Mouse (Mus musculus): ENCODE measurements around the gene Tlk2. TPM values are rescaled to one million over a fixed set of nuclear protein-coding genes. Genes with fewer than 3 reads are reported as not detected.

Gene Tlk2
- polyA plus RNA-seq, 1 experiment from 2014 or later = 17.4 TPM

DNA sequence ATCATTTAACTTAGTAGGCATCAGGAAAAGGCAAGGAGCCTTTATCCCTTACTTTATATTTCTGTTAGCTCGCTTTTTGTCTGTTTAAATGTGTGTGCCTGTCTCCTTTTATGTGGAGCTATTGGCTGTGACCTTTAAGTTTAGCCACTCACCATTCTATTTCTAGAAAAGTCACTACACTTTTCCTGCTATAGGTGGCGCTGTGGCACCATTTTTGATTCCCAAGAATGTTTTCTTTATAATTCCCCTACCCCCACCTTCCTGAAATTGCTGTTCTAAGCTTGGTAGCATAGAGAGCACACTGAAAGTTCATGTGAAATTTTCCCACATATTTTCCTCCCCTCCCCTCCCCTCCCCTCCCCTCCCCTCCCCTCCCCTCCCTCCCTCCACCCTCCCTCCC, 91.5 kb downstream of the Tlk2 start:
- Histone ChIP-seq H3K27ac (no peak overlapping the region), H3K27me3 (replicated peaks) (no peaks in the 10 kb centered on the region), H3K9ac (no peak overlapping the region), H3K36me3 (peaks cover 13% of the 10 kb centered on the region), H3K4me1 (no peaks in the 10 kb centered on the region), H3K4me3 (replicated peaks) (no peak overlapping the region), H3K9me3 (no peaks in the 10 kb centered on the region), H3K4me2 (no peak overlapping the region)
- no peak for ATAC-seq (ENCODE audit: insufficient read depth, low FRiP score, low read depth)
- 20% methylated on average over 2 of the region's 2 CpGs for WGBS

DNA sequence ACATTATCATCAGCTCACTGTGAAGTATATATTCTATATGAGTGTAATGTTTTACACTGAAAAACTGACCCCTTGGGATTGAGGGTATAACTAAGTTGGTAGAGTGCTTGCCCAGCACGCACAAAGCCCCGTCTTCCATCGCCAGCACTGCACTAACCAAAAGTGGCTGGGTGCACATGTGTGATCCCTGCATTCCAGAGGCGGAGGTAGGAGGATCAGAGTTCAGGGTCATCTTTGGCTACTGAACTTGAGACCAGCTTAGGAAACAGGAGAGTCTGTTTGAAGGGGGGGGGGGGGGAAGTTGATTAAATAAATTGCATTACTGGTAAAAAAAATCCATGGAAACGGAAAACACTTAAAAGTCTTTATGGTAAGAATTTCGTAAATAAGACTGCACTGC, 101.8 kb downstream of the Tlk2 start:
- WGBS = 87% methylated on average over 6 of the region's 6 CpGs
- Histone ChIP-seq H3K9ac (no peak overlapping the region), H3K4me3 (replicated peaks) (no peak overlapping the region), H3K4me2 (no peak overlapping the region), H3K4me1 (peaks cover 2% of the 10 kb centered on the region; the same call in 1 of the 2 replicates), H3K27me3 (replicated peaks) (no peaks in the 10 kb centered on the region), H3K27ac (no peak overlapping the region), H3K9me3 (no peaks in the 10 kb centered on the region), H3K36me3 (peaks cover 60% of the 10 kb centered on the region)
- ATAC-seq (ENCODE audit: insufficient read depth, low FRiP score, low read depth) = no peak

GRCm38 (mm10) chr11:105281291-105281690, 102.7 kb downstream of the Tlk2 start:
- H3K9me3 ChIP-seq = no peaks in the 10 kb centered on the region
- no peak overlapping the region for H3K9ac ChIP-seq
- no peak for ATAC-seq (ENCODE audit: insufficient read depth, low FRiP score, low read depth)
- no peak overlapping the region for H3K4me2 ChIP-seq
- H3K4me3 ChIP-seq (replicated peaks) = no peak overlapping the region
- no peaks in the 10 kb centered on the region for H3K27me3 ChIP-seq (replicated peaks)
- 89% methylated on average over 7 of the region's 7 CpGs for WGBS
- peaks cover 51% of the 10 kb centered on the region for H3K36me3 ChIP-seq
- H3K27ac ChIP-seq = no peak overlapping the region
- peaks cover 8% of the 10 kb centered on the region for H3K4me1 ChIP-seq

DNA sequence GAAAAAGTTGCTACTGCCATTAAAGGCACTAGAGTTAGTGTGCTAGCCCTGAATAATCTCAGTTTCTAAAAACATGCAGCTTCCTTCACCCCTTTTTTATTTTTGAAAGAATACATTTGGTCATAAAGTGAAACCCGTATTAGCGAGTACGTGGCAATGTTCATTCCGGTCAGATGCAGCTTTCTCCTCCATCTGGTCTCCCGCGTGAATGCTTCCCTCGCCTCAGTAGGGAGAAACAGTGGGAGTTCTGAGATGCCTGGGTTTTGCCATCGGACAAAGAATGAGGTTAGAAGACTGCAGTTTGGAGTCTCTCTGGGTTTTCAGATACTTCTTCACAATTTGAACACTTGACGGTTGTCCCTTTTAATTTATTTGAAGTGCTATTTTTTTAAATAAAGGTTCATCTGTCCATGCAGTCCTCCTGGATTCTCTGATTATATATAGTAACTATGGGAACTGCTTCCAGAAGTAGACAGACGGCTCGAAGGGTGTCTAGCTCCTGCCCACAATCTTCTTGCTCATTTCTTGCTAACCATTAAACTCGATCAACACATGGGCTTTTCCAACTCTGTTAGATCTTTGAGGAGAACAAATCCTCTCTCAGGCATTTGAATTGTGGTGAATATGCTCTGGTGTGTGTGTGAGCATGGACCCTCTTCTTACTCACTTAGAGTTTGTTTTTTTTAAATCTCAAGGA, 103.3 kb downstream of the Tlk2 start:
- 88% methylated on average over 12 of the region's 12 CpGs for WGBS

DNA sequence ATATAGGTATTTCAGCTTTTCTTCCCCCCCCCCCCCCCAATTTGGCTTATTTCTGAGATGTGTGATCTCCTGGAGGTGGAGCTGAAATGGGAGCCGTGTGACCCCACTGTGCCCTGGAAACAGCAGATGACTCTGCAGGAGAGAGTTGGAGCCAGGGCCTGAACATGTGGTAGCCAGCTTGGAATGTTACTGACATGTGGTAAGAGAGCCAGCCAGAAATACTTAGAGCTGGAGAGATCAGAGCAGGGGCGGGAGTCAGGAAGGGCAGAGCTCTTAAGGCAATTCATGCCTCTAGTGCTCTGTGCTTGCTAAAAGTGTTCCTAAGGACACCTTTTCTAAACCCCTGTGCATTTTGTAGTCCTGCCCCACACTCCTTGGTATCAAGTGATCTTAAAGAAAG, 103.9 kb downstream of the Tlk2 start:
- Histone ChIP-seq H3K9ac (no peak overlapping the region), H3K4me1 (peaks cover 8% of the 10 kb centered on the region), H3K4me3 (replicated peaks) (no peak overlapping the region), H3K27ac (no peak overlapping the region), H3K9me3 (no peaks in the 10 kb centered on the region), H3K27me3 (replicated peaks) (no peaks in the 10 kb centered on the region), H3K4me2 (no peak overlapping the region), H3K36me3 (peaks cover 40% of the 10 kb centered on the region)
- ATAC-seq (ENCODE audit: insufficient read depth, low FRiP score, low read depth) = no peak
- 51% methylated on average over 2 of the region's 2 CpGs for WGBS

More for the DNA sequence above, 103.3 kb downstream of the Tlk2 start:
- ATAC-seq (ENCODE audit: insufficient read depth, low FRiP score, low read depth) = no peak
- Histone ChIP-seq H3K4me3 (replicated peaks) (no peak overlapping the region), H3K36me3 (peaks cover 45% of the 10 kb centered on the region), H3K27me3 (replicated peaks) (no peaks in the 10 kb centered on the region), H3K9me3 (no peaks in the 10 kb centered on the region), H3K27ac (no peak overlapping the region), H3K4me2 (no peak overlapping the region), H3K9ac (no peak overlapping the region), H3K4me1 (peaks cover 8% of the 10 kb centered on the region)

- H3K4me1 ChIP-seq = peaks cover 8% of the 10 kb centered on the region
- H3K27me3 ChIP-seq (replicated peaks) = no peaks in the 10 kb centered on the region
- no peak overlapping the region for H3K4me2 ChIP-seq
- H3K27ac ChIP-seq = no peak overlapping the region
- no peaks in the 10 kb centered on the region for H3K9me3 ChIP-seq
- no peak overlapping the region for H3K4me3 ChIP-seq (replicated peaks)
- H3K36me3 ChIP-seq = peaks cover 38% of the 10 kb centered on the region
- ATAC-seq (ENCODE audit: insufficient read depth, low FRiP score, low read depth) = no peak
- no peak overlapping the region for H3K9ac ChIP-seq
- WGBS = 94% methylated on average over 9 of the region's 9 CpGs
These were observed 104.4 kb downstream of the Tlk2 start for GRCm38 (mm10) chr11:105283016-105283415.

DNA sequence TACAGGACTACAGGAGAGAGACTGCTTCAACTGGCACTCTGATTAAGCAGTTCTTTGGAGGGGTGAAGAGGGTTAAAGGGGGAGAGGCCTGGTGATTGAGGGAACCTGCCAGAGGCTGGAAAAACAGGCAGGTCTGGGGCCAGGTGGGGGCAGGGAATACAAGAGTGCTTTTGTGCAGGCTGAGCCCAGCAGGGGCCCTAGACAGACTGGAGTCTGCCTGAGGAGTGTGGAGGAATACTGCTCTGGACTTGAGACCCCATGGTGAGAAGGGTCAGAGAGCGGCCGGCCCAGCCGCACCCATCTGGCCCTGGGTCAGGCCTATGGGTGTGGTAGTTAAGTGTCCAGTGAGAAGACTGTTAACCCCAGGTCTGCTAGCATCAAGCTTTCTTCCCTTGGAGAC, 107.1 kb downstream of the Tlk2 start:
- H3K36me3 ChIP-seq = peaks cover 27% of the 10 kb centered on the region
- no peaks in the 10 kb centered on the region for H3K27me3 ChIP-seq (replicated peaks)
- peak; percentile 78 for ATAC-seq (ENCODE audit: insufficient read depth, low FRiP score, low read depth)
- no peaks in the 10 kb centered on the region for H3K9me3 ChIP-seq
- H3K4me2 ChIP-seq = 0 out of 2 replicates have a peak overlapping the region, but pooled peaks have one; percentile 14
- peak overlapping the region; percentile 48 for H3K27ac ChIP-seq
- 32% methylated on average over 3 of the region's 3 CpGs for WGBS
- peaks cover 8% of the 10 kb centered on the region for H3K4me1 ChIP-seq
- H3K9ac ChIP-seq = no peak overlapping the region
- H3K4me3 ChIP-seq (replicated peaks) = no peak overlapping the region

- H3K27ac ChIP-seq = no peak overlapping the region
- no peak for ATAC-seq (ENCODE audit: insufficient read depth, low FRiP score, low read depth)
- no peaks in the 10 kb centered on the region for H3K9me3 ChIP-seq
- H3K4me2 ChIP-seq = no peak overlapping the region
- peaks cover 30% of the 10 kb centered on the region for H3K4me1 ChIP-seq
- peaks cover 7% of the 10 kb centered on the region for H3K36me3 ChIP-seq
- H3K27me3 ChIP-seq (replicated peaks) = 0 out of 2 replicates have a peak, but pooled peaks cover 10% of the 10 kb centered on the region
- WGBS = 54% methylated on average over 3 of the region's 3 CpGs
- H3K9ac ChIP-seq = no peak overlapping the region
- no peak overlapping the region for H3K4me3 ChIP-seq (replicated peaks)
These were observed 110.8 kb downstream of the Tlk2 start for GRCm38 (mm10) chr11:105289403-105289802.

- H3K4me1 ChIP-seq = peaks cover 26% of the 10 kb centered on the region; the same call in 1 of the 2 replicates
- 13% methylated on average over 10 of the region's 10 CpGs for WGBS
- ATAC-seq (ENCODE audit: insufficient read depth, low FRiP score, low read depth) = no peak
These were observed 113.1 kb downstream of the Tlk2 start for GRCm38 (mm10) chr11:105291681-105292123.

DNA sequence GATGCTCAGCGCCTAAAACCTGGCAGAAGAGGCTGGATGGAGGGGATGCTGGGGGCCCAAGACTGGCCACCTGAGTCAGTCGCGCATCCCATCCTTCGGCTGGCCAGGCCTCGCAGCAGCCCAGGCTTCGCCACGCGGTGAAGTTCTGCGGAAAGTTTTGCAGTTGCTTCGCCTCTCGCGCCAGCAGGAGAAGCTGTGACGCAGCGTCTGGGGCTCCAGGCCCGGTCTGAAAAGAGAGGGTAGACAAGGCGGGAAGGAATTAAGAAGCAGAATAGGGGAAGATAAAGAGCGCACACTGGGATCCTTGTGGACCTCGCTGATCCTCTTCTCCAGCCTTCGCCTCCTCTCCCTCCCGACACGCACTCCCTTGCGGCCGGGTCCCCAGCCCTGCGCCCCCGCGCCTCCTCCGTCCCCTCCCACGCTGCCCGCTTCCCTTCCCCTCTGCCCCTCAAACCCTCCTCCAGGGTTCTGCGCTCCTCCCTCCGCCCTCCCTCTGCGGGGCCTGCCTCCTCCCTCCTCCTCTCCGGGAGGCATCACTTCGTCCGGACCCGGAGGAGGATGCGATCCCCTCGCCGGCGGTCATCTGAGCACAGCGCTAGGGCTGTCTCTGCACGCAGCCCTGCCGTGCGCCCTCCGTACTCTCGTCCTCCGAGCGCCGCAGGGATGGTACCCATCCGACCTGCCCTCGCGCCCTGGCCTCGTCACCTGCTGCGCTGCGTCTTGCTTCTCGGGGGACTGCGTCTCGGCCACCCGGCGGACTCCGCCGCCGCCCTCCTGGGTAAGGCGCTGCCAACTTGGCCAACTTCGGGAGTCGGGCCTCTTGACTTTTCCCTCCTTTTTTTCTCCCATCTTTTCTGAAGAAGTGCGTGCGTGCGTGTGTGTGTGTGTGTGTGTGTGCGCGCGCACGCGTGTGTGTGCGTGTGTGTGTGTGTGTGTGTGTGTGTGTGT, 113.8 kb downstream of the Tlk2 start, which contains the start of gene Mrc2:
Gene Mrc2, plus strand, starts transcription at position 520 of the 948 bp plus-strand sequence.
- Histone ChIP-seq H3K27ac (peak within 1 kb of the TSS; percentile 93), H3K9me3 (no peaks in the 10 kb centered on the region), H3K27me3 (replicated peaks) (0 out of 2 replicates have a peak, but pooled peaks cover 10% of the 10 kb centered on the region), H3K9ac (peak within 1 kb of the TSS; percentile 69), H3K4me2 (peak within 1 kb of the TSS; percentile 88), H3K36me3 (no peaks in the 10 kb centered on the region), H3K4me3 (replicated peaks) (peak within 1 kb of the TSS; percentile 64), H3K4me1 (peaks cover 26% of the 10 kb centered on the region; the same call in 1 of the 2 replicates)
- under 1% methylated on average over 72 of the region's 75 CpGs for WGBS
- ATAC-seq (ENCODE audit: insufficient read depth, low FRiP score, low read depth) = peak; percentile 74

More at GRCm38 (mm10) chr11:105291681-105292123, 113.1 kb downstream of the Tlk2 start:
- H3K4me3 ChIP-seq (replicated peaks) = peak overlapping the region; percentile 64
- 0 out of 2 replicates have a peak, but pooled peaks cover 10% of the 10 kb centered on the region for H3K27me3 ChIP-seq (replicated peaks)
- no peaks in the 10 kb centered on the region for H3K9me3 ChIP-seq
- H3K36me3 ChIP-seq = no peaks in the 10 kb centered on the region
- H3K9ac ChIP-seq = peak overlapping the region; percentile 69
- H3K4me2 ChIP-seq = peak overlapping the region; percentile 88
- H3K27ac ChIP-seq = peak overlapping the region; percentile 93

DNA sequence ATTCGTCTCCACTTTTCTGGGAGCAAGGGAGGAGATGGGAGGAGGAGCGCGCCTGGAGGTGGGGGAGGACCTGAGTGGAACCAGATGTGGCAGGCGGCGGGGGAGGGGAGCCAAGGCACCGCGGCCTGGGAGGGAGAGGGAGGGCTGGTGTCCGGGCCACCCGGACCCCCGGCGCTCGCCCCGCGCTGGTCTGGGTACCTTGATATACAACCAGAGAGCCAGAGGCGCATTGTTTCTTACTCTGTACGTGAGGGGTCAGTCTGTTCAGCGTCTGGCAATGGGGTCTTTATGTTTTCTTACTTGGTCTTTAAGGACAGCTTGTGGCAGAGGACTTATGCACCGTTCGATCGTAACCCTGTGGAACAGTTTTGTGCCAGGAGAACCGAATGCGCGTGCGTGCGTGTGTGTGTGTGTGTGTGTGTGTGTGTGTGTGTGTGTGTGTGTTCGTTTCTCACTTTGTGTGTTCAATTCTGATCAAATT, 114.5 kb downstream of the Tlk2 start:
- Histone ChIP-seq H3K4me3 (replicated peaks) (peak overlapping the region; percentile 64), H3K27ac (peak overlapping the region; percentile 93; the same call in 1 of the 2 replicates), H3K36me3 (no peaks in the 10 kb centered on the region), H3K9me3 (no peaks in the 10 kb centered on the region), H3K4me2 (peak overlapping the region; percentile 88), H3K27me3 (replicated peaks) (0 out of 2 replicates have a peak, but pooled peaks cover 10% of the 10 kb centered on the region), H3K9ac (peak overlapping the region; percentile 69; the same call in 1 of the 2 replicates), H3K4me1 (peaks cover 26% of the 10 kb centered on the region; the same call in 1 of the 2 replicates)
- ATAC-seq (ENCODE audit: insufficient read depth, low FRiP score, low read depth) = peak; percentile 28; the same call in 1 of the 2 replicates
- 2% methylated on average over 26 of the region's 26 CpGs for WGBS
